Mouse (Mus musculus) neural tube, embryonic 10.5 days (tissue): Measurements from ENCODE around the gene Htra1.

Source experiments
- DNase-seq: peaks from one replicate; pipeline ENCODE4 v3.0.0-alpha.2; 2017; ENCODE audit warnings: low spot score; ENCODE audit errors: extremely low spot score

Gene Htra1

DNA sequence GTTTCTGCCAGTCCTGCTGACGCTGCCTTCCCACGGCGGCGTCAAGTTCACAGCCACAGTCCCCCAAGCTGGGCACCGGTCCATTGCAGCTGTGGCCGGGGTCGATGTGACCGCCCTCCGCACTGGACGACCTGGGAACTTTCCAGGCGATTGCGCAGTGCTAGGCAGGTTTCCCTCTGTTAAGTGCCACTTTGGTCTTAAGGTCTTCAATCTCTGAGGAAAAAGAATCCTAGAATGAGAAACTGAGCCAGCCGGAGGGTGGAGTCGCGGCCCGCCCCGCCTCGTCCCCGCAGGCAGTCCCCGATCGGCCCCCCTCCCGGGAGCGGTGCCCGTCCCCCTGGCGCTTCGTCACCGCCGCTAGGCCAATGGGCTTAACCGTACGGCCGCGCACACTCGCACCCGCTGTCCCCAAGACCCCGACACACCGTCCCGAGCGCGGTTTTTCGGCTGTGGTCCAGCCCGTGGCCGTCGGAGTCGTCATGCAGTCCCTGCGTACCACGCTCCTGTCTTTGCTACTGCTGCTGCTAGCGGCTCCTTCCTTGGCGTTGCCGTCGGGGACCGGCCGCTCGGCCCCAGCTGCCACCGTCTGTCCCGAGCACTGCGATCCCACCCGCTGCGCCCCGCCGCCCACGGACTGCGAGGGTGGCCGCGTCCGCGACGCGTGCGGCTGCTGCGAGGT is at the start of gene Htra1:
Gene Htra1 (plus strand): TSS at position 319 of the 679 bp plus-strand sequence.
- DNase-seq = peak; percentile 64

DNA sequence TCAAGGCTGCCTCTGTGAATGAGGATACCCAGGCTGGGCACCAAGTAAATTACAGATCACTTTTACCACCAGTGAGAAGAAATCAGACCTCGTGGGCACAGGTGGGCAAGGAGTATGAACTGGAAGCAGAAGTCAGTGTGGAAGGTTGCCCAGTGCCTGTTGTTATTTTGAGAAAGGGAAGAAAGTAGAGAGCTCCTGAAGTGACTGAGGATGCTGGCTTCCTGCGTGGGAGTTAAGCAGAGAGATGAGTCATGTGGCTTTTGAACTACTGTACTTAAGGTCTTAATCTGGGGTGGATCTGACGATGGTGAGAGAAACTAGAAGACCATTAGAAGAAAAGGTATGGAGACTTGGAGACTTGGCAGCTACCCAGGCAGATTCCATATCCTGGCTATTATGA is 49.7 kb upstream of the Htra1 start:
- no peak for DNase-seq

DNA sequence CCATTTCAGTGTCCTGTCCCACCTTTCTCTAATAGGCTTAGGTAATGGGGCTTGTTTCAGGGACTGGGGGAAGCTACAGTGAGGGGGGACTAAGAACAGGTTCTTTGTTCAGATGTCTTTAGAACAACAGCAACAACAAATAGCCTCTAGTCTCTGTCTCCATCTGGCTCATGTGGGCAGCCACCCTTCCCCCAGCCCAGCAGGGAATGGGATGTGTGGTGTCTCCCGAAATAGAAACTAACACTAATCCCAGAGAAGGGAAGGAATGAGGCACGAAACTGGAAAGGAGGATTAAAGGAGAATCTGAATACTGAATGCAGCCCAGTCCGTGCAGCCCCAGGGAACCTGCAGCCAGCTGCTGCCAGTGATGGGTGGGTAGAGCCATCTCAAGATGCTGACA is 48.0 kb upstream of the Htra1 start:
- no peak for DNase-seq

DNA sequence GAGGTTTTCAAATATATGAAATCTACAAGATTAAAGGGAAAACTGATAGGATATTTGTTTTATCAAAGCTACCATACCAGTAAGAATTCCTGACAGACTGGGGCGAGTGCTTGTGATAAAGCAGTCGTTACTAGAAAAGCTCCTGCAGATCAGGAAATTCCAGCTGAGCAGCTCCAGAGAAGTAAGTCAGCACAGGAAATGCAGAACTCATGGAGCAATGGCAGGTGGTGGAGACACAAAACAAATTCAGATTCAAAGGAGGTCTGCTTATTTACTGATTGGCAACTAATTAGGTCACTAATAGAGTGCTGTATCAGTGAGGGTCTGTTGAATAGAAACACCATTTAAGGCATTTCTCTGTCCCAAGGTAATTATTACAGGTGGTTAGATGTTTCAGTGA is 45.0 kb upstream of the Htra1 start:
- no peak for DNase-seq

DNA sequence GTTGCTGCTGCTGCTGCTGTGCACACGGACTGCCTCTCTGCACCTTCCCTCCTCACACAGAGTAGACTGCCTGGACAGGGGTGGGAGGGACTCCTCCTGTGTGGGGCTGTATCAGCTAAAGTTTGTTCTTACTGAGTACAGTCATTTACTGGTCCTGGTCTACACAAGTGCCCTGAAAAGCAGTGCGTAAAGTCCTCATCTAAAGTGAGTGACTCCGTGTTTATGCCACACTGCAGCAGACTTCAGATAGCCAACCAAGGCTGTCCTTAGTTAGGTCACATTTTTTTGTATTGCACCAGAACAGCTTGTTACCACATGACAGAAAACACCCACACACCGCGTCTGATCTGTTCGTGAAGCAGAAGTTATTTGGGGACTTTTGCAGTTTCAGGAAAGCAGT is 42.9 kb upstream of the Htra1 start:
- no peak for DNase-seq

DNA sequence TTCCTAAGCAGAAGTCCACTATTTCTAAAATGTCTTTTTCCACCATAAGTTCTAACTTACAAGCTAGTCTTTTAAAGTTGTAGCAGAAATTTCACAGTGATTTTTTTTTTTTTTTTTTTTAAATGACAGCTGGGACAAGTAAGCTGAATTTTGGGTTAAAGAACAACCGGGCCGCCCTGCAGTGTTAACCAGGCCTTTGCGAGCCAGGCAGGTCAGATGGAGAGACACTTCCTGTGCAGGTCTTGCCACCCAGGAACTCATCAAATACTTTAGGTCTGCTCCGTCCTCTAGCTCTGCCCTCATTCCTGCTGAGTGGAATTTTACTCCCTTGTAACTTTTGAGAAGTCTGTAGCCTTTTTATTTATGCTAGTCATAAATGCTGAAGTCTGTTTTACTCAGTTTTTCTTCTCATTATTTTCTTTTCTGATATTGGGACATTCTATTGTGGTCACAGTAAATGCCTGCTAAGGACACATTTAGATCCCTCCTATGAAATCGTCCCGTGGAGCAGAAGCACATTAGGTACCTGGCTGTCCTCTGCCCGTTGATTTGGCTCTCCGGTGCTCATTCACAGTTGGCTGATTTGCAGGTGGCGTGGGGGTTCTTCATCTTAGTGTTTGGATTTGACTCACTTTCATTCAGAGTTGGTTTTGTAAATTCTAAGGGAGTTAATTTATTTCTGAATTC is 40.8 kb upstream of the Htra1 start:
- DNase-seq = no peak

DNA sequence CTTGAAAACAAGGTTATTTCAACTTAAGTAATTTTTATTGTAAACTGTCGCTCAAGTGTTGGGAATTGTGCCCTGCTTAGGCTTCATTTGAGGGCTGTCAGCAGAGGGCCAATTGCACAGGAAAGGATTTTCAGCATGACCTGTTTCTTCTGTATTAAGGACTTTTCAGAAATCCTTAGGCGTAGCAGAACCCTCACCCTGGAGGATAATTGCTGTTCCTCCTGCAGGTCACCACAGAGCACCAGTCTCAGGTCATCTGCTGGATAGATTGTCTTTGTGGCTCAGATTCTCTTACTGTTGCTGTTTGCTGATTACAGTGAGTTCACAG is 40.3 kb upstream of the Htra1 start:
- DNase-seq = no peak

DNA sequence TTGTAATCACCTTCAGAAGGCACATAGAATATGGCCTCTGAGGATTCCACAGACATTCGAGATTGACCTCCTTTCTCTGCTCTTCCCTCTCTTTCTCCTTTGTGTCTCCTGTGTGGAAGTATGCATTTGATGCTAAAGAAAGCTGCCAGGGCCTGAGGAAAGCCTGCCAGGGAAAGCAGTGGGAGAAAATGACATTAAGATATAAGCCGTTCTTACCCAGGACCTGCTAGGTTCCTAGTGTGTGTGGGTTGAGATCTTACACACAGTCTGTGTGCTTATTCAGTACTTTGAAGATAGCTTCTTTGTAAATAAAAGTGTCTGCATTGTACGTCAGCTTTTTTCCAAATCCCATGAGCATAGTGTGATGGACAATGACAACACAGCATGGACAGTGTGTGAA is 39.8 kb upstream of the Htra1 start:
- DNase-seq = no peak

DNA sequence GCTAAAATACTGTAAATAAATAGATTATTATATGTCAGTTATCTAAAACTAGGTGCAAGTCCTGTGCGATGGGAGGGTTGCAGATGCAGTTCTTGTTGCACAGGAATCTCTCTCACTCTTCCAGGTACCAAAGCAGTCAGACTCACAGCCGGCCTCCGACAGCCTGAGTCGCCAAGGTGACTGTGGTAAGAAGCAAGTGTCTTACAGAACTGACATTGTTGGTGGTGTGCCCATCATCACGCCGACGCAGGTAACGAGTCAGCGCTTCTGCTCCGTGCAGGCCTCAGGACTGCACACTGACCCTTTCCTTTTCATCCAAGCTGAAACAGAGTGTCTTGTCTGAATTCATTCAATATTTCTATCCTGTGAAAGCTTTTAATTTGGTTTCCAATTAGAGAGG is 38.7 kb upstream of the Htra1 start:
- DNase-seq = no peak

DNA sequence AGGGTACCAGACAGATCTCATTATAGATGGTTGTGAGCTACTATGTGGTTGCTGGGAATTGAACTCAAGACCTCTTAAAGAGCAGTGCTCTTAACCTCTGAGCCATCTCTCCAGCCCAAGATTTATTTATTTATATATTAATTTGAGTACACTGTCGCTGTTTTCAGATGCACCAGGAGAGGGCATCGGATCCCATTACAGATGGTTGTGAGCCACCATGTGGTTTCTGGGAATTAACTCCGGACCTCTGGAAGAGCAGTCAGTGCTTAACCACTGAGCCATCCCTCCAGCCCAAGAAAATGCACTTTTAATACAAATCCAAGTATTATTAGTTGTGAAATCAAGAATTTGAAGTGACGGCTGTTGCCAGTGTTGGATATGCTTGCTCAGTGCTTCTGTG is 37.5 kb upstream of the Htra1 start:
- DNase-seq = no peak

DNA sequence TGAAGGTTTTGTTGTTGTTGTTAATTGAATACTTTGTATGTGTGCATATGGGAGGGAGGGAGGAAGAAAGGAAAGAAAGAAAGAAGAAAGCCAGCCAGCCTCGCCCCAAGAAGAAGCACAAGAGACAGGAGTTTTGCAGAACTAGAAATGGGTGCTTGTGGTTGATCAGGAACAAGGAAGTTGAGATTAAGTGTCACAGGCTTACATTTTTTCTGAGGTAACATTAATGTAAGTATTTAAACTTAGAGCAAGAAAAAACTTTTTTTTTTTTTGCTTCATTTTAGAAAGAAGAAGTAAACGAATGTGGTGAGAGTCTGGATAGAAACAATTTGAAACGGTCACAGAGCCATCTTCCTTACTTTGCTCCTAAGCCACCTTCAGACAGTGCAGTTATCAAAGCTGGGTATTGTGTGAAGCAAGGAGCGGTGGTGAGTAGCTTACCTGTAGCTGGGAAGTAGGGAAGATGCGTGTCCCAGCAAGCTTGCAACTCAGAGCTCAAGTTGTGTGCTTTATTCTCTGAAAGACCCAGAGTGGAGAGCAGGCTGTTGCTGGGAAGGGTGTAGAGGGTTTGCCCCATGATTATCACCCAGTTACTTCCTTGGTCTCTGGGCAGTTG is 35.6 kb upstream of the Htra1 start:
- no peak for DNase-seq

DNA sequence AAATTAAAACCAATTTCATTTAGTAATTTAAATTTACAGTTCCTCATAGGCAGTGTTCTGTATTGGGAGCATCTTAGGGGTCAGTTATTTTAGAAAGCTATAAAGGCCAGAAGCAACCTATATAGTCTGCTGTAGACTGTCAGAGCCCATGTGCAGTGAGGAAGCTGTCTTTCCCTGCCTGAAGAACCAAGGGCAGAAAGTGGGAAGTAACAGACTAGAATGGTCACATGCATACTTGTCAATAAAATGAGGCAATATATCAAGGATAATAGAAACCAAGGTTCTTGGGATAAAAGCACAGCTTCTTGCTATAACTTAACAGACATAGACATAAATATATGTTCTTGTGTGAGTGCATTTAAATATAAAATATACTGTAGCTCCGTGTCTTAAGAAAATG is 33.0 kb upstream of the Htra1 start:
- no peak for DNase-seq

DNA sequence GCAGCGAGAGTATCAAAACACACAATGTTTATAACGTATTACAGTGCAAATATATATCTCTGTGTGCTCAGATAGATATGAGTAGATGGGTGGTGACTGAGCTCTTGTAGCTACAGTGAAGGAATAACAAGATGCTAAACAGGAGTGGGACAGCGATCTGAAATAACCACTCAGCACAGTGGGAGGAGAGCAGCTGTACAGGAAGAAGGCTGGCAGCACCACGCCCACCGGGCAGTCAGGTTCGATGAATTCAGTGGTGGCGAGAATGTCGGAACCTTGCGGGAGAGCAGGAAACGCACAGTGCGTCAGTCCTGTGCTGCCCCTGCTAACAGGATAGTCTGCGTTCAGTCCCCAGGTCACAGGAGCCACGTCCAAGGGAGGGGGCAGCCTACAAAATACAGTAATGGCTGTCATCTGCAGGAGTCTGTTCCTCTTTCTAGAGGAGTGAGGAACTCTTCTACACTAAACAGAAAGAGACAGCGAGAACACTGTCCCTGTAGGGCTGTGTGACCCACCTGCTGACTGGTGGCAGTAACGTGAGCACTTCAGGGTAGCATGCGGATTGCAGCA is 32.3 kb upstream of the Htra1 start:
- DNase-seq = no peak

DNA sequence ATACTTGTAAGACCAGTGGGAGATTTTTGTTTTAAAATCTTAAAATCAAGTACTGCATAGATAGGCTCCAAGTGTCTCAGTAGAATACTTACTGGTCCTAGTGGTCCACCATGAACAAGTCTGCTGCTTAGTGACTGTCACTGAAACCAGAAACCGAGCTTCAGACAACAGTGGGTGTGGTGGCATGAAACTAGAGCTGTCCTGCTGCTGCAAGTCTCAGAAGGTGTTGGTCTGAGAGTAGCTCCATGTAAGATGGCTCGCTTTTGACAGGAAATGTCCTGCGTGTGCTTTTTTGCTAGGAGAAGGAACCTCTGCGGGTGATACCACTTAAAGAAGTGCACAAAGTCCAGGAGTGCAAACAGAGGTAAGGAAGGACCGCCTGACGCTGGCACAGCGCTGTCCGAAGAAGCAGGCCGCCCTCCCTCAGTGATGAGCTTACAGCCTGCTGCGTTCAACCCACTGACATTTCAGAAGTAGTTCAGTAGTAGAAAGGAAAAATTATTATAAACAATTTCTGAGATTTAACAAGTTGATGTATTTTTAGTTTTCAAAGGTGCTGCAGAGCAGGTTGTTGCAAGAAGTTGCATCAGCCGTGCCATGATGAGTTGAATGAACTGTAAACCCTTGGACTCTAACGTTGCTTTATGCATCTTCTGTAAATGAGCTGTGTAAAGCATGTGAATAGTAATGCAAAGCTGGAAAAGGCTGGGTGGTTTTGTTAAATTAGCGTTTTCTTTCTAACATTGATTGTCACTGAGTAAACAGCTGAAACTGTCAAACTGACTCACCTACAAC is 31.1 kb upstream of the Htra1 start:
- no peak for DNase-seq

DNA sequence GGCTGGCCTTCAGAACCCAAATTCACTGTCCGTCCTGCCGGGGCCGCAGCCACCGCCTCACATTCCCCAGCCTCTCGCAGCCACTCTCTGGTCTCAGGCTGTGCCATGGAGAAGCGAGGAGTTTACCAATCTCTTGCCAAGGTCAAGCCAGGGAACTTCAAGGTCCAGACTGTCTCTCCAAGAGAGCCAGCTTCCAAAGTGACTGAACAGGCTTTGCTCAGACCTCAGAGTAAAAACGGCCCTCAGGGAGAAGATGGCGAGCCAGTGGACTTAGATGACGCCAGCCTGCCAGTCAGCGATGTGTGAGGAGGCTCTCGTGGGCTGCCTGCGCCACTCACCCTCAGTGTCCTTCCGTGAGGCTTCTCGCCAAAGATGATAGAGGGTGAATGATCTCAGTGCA is 25.1 kb upstream of the Htra1 start:
- DNase-seq = no peak

DNA sequence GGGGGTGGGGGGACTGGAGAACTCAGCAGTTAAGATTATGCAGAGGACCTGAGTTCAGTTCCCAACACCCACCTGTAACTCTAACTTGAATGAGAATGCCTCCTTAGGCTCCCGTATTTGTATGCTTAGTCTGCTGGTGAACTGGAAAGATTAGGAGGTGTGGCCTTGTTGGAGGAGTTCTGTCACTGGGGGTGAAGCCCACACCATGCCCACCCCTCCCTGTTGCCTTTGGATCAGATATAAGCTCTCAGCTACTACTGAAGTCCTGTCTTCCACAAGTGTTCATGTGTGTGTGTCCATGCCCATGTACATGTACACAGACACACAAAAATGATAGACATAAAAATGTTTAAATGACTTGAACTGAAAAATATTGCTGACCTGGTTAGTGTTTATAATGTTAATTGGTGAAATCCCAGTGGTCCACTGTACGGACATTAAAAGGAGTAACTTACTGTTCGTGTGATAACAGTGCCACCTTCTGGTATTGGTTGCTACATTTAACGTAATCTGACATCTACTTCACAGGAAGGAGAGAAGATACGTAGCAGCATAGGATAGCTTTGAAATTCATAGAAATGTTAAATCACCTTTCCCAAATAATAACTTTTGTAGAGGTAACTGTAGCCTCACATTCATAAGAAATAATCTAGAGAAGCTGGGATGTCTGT is 21.1 kb upstream of the Htra1 start:
- no peak for DNase-seq

DNA sequence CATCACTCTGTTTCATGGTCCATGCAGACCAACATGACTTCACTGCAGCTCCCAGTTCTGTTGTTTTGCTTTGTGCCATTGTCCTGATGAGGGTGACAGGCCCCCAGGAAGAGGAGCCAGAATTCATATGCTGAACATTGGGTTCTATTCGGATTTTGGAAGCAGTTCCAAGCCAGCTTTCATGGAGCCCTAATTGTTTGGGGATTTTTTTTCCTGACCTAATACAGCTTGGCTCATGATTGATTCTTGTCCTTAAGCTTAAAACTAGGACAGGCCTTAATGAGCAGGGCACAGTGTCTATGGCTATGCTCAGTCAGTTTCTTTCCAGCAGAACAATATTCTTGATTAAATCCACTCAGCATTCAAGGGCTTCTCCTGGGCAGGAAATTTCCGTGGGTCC is 17.7 kb upstream of the Htra1 start:
- DNase-seq = no peak

DNA sequence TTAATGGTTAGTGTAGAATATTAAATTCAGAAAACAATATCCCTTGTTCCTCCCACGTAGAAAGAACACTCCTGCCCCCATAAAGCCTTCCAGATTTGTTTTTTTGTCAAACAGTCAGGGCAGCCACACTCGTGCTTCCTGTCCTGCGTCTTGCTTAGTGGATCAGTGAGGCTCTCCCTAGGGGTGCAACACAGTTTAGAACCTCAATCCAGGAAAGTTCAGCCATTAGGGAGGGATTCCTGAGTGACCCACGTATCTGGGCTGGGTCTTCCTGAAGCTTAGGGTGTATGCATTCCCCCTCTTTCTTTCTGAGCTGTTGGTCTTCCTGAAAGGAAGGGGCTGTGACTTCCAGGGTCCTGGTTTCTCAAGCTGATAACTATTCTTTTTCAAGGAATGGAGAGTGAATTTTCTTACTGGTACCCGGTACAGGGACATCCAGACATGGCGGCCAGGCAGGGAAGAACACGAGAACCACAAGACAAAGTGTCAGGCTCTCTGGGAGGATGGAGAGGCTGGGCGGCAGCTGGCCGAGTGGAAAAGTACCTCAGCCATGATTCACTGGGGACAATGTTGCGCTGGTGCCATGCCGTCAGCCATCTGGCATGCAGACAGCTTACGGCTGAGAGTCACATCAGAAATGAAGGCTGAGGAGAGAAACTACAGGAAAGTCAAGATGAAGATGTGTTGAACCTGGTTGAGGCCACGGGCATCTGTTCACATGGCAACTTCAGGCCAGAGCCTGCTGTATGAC is 12.8 kb upstream of the Htra1 start:
- DNase-seq = no peak

DNA sequence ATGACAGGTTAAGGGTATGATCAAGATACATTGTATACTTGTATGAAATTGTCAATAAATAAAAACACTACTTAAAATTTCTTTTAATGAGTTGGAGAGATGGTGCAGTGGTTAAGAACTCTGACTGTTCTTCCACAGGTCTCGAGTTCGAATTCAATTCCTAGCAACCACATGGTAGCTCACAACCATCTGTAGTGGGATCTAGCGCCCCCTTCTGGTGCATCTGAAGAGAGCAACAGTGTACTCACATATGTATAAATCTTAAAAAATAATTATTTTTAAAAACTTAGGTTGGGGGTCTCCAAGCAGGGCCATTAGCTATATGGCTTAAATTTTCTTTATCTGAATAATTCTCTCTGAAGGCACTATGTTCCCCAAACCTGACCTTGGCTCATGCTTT is 5.5 kb upstream of the Htra1 start:
- no peak for DNase-seq

DNA sequence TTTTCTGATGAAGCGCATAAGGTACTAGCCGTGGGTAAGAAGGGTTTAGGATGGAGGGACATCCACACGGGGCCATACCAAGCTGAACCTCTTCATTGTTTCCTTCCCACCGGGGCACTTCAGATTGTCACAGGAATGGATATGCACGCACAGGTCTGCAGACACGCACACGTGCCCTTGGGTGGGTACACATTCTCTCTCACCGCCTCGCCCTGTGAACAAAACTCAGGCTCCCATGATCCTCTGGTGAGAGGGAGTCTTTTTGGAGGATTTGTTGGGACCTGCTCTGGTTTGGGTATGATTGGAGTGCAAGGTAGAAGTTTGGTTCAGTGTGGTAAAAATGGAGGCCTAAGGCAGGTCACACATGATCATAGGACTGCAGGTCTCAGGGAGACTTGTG is 3.0 kb upstream of the Htra1 start:
- no peak for DNase-seq

DNA sequence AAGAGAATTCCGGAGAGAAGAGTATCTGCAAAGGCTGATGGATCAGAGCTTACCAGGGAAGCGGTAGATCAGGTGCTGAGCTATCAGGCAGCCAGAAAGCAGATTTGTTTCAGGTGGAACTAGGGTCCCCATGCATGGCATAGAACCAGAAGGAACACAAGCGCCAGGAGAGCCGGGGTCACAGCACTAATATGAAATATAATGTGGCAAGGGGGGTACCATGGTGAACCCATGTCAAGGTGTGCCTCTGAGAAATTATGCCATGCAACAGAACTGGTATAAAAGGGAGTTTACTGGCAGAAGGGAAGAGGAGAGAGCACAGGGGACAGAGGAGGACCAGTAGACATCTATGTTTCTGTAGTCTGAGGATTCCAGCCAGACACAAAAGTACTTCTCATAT is 1.3 kb upstream of the Htra1 start:
- DNase-seq = no peak
